Mouse (Mus musculus) fibroblast of lung, adult 2 months (primary cell): ENCODE results near the gene Zc3h4.

ENCODE experiments used
- DNase-seq: peaks from one replicate; pipeline ENCODE4 v3.0.0-alpha.2; 2011; ENCODE audit warnings: low read depth

The Zc3h4 gene

DNA sequence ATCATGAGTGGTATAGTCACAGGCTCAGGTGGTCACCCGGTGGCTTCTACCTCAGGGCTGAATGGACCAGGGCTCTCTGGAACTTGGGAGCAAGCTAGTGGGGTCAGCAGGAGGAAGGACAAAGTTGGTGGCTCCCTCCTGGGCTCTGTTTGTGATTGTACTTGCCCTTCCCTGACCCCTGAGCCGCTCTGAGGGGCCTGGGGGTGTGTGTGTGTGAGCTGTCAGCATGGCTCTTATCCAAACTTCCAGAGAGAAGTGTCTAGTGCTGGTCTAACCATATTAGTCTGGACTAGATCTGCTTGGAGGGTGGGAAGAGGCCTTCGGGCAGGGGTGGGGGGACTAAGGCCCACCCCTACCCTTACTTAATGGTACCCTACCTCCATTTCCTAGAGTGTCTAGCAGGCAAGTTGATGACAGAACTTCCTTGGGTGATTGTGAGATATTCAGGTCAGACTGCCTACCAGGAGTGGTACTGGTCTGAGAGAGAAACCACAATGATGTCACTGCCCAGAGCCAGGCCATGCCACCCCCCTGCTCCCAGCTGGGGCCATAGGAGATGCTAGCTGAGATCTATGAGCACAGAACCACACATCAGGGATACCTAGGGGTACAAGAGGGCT lies 32.8 kb downstream of the Zc3h4 start:
- DNase-seq: no peak

DNA sequence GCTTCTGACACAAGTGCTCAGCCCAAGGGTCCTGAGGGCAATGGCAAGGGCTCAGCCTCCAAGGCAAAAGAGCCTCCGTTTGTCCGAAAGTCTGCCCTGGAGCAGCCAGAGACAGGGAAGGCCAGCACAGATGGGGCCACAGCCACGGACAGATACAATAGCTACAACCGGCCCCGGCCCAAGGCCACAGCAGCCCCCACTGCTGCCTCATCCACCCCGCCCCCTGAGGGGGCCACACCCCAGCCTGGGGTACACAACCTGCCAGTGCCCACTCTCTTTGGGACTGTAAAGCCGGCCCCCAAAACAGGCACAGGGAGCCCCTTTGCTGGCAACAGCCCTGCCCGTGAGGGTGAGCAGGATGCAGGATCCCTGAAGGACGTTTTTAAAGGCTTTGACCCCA lies 34.4 kb downstream of the Zc3h4 start:
- DNase-seq: no peak

DNA sequence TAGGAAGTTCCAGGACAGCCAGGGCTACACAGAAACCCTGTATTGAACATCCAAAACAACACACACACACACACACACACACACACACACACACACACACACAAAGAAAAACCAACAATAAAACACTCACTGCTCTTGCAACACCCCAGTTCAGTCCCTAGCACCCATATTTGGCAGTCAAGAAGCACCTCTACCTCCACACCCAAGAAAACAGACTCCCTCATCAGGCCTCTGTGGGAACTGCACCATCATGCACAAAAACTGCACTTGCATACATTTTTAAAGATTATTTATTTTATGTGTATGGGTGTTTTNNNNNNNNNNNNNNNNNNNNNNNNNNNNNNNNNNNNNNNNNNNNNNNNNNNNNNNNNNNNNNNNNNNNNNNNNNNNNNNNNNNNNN lies 40.5 kb downstream of the Zc3h4 start:
- DNase-seq: no peak

DNA sequence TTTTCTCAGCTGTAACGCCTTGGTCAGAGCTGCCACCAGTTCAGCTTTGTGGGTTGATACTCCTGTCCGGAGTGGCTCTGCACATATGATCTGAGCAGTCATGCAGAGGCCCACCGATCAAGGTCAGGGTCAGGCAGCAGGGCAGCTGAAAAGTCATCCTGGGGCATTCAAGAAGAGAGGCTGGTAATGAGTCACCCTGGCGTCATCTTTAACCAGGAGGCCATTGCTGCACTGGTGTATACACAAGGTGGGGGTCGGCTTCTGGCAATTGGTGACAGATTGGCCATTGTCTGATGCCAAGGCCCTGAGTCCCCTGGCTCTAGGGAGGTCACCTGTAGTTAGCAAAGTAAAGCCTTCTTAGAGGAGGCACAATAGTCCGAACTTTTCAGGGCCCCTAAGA lies 50.9 kb downstream of the Zc3h4 start:
- DNase-seq: no peak

DNA sequence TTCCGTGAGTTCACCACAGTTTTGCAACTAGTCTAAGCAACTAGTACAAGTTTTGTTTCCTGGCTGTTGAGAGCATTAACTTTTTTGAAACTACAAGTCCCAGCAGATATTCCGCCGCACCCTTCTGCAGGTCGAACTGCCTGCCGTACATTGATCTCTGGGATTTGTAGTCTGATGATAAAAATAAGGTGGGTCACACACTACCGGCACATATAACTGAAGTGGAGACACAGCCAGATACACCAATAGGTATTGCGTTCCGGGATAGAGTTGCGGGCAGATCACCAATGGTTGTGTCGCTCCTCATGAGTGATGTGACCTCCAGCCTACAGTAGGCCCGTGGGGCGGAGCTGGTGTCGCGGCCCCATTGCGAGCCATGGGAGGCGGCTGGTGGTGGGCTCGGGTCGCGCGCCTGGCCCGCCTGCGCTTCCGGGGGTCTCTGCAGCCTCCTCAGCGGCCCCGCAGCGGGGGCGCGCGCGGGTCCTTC lies 51.9 kb downstream of the Zc3h4 start, which contains the start of gene Tmem160:
Tmem160 (plus strand) TSS at position 193 of the 487 bp plus-strand sequence.
- peak; percentile 96 for DNase-seq

DNA sequence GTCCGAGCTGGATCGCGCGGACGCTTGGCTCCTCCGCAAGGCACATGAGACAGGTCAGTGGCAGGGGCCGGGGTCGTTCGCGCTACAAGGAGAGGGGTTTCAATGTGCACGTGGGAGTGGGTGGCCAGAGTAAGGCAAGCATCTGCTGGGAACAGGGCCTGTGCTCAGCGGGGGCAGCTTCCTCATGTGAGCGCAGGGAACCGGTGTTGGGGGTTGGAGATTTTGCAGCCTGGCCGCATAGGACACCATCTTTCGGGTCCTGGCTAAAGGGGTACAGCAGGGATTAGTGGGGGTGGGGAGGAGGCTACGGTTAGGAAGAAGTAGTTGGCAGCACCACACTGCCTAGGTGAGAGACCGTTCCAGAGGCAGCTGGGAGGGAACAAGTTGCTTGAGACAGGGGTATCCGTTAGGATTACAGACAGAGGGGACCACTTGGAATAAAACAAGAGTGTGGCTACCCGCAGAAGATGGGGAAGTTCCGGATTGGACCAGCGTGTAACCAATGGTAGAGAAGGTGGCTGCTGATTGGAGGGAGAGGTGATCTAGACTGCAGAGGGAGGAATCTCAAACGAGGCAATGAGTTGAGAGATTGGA lies 52.5 kb downstream of the Zc3h4 start:
- DNase-seq: peak; percentile 51

DNA sequence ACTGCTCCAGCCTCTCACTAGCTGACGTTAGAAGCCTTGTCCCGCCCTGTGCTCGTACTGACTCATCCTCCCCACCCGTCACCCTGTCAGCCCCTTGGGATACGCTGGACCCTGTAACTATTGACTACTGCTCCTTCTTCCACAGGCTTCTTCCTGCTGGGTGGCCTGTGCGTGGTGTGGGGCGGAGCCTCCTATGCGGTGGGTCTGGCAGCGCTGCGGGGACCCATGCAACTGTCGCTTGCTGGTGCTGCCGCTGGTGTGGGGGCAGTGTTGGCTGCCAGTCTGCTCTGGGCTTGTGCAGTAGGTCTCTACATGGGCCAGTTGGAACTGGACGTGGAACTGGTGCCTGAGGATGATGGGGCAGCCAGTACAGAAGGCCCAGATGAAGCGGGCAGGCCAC lies 54.3 kb downstream of the Zc3h4 start:
- no peak for DNase-seq

DNA sequence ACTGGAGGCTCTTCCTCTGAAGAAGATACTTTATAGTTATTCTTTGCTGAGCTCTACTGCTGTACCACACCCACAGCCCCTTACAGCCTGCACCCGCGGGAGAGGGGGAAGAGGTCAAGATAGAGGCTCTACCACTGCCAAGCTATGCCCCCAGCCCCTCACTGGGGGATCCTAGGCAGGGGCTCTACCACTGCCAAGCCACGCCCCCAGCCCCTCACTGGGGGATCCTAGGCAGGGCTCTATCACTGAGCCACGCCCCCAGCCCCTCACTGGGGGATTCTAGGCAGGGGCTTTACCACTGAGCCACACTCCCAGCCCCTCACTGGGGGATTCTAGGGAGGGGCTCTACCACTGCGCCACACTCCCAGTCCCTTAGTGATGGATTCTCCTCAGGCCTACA lies 55.6 kb downstream of the Zc3h4 start:
- DNase-seq: no peak

DNA sequence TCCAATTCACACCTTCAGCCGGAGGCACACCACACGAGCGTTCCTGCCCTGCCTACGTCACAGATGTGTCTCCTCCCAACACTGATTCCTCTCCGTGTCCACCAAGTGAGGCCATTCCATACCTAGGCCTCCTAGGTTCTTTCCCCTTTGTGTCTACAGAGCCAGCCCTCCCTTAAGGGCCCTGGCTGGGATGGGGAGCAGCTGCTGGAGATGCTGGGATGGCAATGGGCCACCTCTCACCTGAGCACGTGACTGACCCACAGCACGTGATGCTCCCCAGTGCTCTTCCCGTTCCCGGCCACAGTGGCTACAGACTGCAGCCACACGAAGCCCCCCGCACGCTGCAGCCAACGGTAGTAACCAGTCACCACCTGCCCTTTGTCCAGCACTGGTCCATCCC lies 59.9 kb downstream of the Zc3h4 start:
- no peak for DNase-seq

DNA sequence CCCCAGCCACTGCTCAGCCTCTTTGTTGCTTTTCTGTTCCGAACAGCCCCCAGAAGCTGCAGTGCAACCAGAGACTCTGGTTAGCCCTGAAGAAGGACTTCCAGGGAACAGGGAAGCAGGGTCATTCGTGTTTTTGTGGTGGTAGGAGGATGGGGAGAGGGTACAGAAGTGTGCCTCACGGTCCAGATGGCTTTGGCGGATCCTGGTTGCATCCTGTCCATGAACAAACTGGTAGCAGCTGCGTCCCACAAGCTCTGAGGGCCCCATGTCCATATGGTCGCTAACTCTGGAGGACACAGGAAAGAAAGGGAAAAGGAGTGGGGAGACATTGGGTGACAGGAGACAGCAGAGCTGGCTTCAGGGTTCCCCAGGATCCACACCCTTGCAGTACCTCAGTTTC lies 60.4 kb downstream of the Zc3h4 start:
- no peak for DNase-seq

DNA sequence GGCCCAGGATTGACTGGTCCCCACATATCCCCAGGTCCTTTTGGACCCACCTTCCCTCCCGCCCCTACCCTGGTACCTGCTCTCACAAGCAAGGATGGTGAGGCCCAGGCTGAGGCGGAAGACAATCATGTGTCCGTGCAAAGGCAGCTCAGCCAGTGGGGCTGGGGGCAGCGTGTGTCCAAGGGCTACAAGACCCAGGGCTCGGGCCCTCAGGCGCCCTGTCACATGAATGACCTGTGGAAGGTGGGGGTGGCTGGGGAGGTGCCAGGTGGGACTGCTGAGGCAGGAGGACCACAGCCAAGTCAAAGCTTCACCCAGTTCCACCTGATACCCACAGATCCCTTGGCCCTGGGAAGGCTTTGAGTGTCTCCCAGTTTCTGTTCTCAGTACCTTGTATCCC lies 61.0 kb downstream of the Zc3h4 start:
- DNase-seq: no peak

DNA sequence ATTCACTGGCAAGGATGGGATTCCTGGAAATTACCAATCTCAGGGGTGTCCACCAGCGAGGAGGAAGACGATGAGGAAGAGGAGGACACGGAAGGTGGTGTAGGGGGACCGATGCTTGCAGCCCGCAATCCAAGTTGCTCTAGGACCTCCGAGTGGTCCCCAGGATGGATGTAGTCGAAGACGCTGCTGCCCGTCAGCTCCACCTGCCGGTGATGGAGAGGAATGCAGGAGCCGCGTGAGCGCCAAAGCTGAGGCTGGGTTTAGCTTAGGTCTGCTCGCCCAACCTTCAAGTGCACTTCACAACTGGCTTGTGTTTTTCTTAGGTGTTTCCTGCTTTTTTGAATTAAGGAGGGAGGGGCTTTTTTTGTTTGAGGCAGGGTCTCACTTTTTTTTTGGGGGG lies 62.5 kb downstream of the Zc3h4 start:
- no peak for DNase-seq

DNA sequence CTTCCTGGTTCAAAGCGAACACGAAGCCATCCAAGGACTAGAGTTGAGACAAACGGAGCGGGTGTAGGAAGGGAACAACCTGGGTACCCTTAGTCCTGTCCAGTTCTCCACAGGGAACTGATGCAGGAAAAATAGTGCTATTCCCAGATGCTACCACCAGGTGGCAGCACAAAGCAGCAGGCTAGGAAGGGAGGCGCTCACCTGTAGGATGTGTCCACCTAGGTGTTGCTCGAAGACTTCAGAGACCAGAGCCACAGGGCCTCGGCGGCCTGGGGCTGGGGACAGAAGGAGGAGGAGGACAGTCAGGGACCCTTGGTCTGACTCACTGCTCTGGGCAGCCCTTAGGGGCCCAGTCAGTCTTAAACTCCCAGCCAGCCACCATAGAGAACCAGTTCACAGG lies 64.5 kb downstream of the Zc3h4 start:
- DNase-seq: no peak

DNA sequence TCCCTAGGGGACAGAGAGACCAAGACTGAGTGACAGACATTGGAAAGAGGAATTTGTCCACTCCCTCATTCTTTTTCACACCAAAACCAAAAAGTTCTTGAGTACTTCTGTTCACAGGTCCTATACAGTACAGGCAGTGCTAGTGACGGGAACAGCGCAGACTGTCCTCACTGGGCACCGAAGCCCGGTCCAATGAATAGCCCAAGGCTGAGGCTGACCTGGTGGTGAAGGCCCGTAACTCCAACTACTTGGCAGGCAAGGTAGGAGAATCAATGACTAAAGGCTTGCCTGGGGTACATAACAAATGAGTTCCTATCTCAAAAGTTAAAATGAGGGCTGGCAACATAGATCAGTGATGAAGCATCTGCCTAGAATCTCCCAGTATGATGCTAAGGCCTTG lies 64.9 kb downstream of the Zc3h4 start:
- DNase-seq: no peak

DNA sequence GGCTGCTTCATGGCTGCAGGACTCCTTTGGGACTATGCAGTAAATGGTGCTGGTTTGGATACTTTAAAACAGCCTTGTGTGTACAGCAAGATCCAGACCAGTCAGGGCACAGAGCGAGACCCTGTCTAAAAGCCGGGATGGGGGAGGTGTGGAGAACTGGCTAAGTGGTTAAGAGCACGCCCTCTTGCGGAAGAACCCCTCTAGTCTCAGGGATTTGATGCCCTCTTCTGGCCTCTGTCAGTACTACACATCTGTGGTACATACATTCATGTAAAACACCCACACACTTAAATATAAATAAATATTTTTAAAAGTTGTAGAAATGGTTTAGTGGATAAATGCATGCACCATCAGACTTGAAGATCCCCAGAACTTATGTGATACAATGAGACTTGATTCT lies 65.9 kb downstream of the Zc3h4 start:
- no peak for DNase-seq

DNA sequence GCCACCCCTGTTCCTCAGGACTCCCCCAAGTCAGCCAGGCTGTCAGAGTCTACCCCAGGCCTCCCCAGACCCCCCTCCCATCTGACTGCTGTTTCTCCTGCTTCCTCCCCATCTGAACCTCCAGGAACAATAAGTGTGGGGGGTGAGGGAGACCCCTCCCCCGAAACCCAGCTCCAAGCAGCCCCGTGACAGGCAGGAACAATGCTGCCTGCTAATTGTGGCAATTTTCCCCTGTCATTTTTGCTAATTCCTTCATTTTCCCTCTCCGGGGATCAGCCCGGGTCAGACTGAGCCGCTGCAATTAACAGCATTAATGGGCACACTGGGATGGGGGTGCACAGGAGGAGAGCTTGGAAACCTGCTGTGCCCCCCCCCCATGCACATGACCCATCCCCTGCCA lies 67.4 kb downstream of the Zc3h4 start:
- no peak for DNase-seq

DNA sequence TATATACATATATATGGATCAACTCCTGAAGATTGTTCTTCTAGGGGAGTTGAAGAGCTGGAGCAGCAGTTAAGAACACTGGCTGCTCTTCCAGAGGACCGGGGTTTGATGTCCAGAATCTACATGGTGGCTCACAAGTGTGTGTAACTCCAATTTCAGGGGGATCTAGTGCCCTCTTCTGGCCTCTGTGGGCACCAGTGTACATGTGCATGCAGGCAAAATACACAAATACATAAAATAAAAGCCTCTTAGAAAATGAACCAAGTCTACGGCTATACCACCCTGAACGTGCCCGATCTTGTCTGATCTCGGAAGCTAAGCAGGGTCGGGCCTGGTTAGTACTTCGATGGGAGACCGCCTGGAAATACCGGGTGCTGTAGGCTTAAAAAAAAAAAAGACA lies 70.8 kb downstream of the Zc3h4 start:
- DNase-seq: no peak

DNA sequence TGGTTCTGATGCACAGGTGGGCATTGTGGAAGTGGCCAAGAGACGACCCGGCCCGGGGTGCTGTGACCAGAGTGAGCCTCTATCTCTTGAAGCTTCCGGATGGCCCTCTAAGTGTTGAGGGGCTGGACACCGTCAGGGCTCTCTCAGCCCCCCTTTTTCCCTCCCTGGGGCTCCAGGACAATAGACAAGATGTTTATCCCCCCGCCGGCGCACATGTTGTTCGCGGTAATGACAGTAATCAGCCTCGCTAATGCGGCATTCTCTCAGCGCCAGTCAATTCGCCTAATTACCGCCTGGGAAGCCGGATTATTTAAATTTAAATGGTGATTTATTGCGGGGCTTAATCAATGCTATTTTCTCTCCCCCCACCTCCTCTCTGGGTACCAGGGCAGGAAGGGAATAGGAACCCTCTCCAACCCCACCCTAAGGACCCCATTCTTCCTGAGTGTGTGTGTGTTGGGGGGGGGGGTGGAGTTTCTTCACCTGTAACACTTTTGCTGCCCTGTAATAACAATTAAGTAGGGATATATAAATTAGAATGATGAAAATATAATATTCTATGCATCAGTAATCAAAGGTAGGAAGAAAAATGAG lies 71.5 kb downstream of the Zc3h4 start:
- DNase-seq: no peak

DNA sequence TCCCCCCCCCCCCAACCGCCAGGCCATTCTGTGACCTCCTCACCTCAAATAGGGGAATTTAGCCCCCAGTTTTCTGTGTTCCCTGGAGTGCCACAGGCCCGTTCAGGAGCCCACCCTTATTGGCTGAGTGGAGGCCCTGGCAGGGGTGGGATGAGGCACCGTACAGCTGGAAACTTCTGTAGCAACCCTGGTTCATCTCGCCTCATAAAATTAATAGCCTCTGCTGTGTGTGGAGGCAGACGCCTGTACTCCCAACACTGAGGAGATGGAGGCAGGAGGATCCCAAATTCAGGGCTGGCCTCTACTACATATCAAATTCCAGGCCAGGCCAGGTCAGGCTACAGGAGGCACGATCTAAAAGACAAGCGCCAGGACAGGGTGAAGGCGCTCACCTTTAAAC lies 73.1 kb downstream of the Zc3h4 start:
- no peak for DNase-seq

DNA sequence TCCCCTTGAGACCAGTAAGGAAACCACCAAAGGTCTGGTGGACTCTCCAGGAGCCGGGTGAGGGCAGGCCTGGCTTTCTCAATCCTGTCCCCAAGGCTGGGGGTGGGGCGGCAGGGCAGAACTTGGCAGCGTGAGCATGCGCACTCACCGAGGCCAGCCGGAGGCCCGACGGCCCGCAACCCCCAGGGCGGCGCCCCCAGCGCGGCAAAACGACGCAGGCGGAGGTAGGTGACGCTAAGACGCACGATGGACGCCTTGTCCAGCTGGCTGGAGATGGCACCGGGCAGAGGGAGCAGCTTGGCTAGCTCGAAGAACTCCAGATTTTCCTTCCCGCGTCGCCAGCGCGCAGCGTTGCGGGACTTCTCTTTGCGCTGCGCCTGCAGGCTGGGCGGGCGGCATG lies 73.7 kb downstream of the Zc3h4 start:
- DNase-seq: no peak

DNA sequence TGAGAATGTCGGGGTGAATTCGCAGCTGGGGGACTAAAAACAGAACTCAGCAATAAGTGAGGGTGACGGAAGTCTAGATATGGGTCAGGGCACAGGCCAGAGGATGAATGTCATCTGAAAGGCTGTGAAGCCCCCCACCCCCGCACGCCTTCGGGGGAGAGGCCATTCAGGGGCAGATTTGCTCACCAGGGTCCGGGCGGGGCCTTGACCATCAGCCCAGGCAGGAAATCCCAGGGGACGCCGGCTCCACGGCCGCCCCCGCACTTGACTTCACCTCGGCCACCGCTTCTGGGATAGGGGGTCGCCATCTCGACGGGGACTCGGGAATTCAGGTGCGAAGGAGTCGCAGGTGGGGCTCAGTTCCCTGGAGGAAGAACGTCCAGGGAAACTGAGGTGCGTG lies 74.6 kb downstream of the Zc3h4 start:
- DNase-seq: no peak

DNA sequence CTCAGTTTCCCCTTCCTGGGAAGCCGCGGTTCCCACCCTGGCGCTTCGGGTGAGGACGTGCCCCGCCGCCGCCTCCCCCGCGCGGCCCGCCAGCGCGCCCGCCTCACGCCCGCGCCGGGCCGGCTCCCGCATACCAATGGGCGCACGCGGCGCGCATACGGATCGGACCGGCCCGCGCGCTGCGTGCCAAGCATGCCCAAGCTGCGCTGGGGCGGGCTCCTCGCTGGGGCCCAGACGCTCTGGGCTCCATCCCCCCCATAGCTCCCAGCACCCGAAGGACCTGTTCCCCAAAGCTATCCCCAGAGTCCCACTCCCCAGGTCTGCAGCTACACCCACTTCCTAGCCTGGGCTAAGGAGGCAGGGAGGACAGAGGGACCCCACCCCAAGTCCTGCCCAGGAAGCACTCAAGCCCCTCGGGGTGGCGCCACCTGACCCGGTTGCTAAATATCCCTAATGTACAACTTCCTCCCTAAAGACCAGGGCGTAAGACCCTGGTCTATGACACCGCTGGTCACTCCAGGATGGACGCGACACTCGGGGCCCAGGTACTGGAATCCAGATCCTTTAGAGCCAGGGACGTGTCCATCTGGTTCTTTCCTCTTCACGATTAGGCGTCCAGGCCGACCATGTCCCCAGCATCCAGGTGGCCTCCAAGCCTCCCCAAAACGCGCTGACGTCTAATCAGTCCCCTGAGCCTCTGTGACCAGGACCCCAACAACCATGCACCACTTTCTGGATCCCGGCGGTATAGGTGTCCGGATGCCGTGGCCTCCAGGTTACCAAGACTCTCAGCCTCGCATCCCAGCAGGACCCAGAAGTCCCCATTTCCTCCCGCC lies 75.3 kb downstream of the Zc3h4 start:
- DNase-seq: no peak

DNA sequence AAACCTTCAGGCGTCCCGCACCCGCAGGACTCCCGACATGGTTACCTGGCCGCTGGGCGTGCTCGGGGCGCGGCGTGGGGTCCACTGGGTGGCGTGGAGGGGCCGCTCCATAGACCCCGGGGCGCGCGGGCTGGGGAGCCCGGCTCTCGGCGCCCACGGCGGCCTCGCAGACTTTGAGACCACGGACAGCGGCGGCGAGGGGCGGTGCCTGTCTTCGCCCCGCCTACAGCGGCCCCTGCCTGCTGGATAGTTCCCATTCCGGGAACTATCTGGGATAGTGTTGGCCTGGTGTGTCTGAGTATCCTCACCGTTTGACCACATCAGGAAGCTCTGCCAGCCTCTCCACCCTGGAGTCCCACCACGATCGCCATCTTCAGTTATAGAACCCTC lies 75.9 kb downstream of the Zc3h4 start:
- no peak for DNase-seq
